Mouse (Mus musculus) kidney, postnatal 25 days (tissue): ENCODE measurements at regions not wholly inside any gene's neighbourhood (a gene's known extent, or its start where the extent isn't known, plus 50 kb on each side); places are given as distances from the start of the nearest gene placed in this dataset.

Source experiments
- DNase-seq, 2 experiments: peaks; one replicate each; pipeline ENCODE4 v3.0.0; 2021; ENCODE audit warnings: mixed read lengths in 2 of 2

- DNase-seq, result peak; percentile 41
These were observed 433.2 kb downstream of the Epha4 start for GRCm38 (mm10) chr1:77081660-77082059.

GRCm38 (mm10) chr1:77082410-77082809 is 432.5 kb downstream of the Epha4 start:
- DNase-seq, result no peak

DNA sequence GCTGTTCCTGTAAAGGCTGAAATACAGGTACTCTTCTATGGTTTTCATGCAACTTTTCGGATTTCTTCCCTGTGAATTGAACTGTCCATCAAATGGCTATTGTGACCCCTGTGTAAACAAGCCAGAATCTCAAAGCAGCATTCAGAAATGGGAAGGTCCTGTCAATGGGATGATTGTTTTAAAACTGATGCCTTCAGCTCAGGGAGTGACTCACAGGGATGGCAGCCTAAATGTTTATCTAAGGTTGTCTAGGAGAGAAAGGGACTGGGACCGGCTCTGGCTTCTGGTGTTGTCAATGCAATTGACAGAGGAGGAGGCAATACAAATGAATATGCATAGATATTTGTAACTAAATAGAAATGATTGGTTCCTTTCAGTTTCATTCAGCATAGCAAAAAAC is 421.3 kb downstream of the Epha4 start:
- DNase-seq, result no peak

- DNase-seq, result no peak
These were observed 413.1 kb downstream of the Epha4 start for GRCm38 (mm10) chr1:77101726-77102272.

DNA sequence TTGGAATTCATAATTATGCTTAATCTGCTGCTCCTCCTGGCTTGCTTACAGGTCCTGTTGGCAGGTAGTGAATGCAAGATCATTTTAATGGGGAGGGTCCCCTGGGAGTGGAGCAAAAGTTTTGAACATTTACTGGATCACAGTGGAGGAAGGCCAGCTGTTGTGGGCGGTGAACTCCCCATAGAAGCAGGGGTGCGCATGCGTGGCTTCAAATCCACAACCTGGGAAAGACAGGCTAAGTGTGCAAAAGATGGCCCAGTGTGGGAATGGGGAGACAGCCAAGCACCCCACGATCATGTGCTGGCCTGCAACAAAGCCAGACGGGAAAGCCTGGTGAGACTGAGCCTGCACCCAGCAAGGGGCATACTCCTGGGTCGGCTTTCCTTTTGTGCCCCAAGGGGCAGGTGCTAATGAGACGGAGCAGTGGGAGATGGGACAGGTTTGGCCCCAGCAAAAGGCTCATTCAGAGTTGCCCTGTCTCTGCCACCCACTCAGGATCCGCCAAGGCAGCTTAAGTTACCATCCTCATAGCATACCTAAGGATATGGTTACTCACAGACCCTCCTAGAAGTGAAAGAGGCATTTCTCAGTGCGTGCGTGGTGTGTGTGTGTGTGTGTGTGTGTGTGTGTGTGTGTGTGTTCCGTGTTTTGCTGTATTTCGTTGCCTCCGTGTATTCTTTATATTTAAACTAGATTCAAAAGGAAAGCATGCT is 412.3 kb downstream of the Epha4 start:
- DNase-seq, result no peak

- DNase-seq, result peak; percentile 61 to 82
These were observed 404.8 kb downstream of the Epha4 start for GRCm38 (mm10) chr1:77109861-77110785.

GRCm38 (mm10) chr1:77128411-77128810 is 386.5 kb downstream of the Epha4 start:
- DNase-seq, result peak in 1 of 2 experiments; percentile 2

- DNase-seq, result no peak
These were observed 377.2 kb downstream of the Epha4 start for GRCm38 (mm10) chr1:77137663-77138062.

DNA sequence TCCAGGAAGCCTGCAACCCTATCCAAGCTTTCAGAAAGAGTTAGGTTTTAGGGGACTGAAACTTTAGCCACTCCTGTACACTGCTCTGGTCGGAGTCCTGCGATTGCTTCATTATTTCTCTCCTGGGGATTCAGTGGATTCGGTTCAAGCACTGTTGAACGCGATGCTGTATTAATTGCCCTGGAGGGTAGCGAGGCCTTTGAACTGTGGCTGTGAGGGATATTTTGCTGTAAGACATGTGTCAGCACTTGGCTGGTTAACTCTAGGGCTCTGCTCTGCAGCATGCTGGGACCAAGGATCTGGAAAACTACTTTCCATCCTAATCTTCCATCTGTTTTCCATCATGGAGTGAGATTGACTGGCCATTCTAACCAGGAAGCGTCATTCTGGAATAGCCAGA is 374.0 kb downstream of the Epha4 start:
- no peak for DNase-seq

GRCm38 (mm10) chr1:77148052-77148451 is 366.8 kb downstream of the Epha4 start:
- no peak for DNase-seq

- peak in 1 of 2 experiments; percentile 32 for DNase-seq
These were observed 346.6 kb downstream of the Epha4 start for GRCm38 (mm10) chr1:77168316-77168715.

GRCm38 (mm10) chr1:77172463-77172862 is 342.4 kb downstream of the Epha4 start:
- no peak for DNase-seq

DNA sequence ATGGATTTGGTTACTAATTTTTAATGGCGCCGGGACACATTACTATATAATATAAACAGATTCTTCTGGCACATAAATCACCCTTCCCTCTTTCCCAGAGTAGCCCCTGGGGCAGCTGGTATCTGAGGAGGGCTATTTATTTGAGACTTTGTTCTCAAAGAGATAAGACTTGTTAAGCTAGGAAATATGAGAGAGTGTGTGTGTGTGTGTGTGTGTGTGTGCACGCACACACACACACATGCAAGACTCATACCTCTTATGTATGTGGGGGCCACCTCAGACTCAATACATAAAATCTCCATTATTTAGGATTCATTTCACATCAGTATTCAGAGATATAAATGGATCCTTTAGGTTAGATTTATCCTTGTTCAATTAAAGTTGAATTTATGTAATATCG is 340.1 kb downstream of the Epha4 start:
- DNase-seq, result no peak

- DNase-seq, result no peak
These were observed 339.7 kb downstream of the Epha4 start for GRCm38 (mm10) chr1:77175214-77175613.

DNA sequence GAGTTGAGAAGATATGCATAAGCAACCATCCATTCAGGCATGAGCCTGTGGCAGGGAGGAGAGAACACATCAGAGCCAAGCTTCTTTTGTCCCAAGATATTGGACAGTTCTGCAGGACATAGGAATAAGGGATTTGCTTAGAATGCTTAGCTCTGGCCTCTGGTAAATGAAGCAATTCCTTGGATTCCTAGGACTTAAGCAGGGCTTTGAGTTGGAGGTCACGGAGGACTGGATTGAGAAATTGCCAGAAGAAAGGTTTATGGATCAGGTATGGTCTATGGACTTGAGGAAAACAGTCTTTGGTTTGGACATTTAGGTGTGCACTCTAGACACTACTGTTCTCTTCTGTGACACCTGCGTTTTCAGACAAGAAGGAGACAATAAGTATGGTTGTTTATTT is 338.4 kb downstream of the Epha4 start:
- no peak for DNase-seq

- no peak for DNase-seq
These were observed 330.9 kb downstream of the Epha4 start for GRCm38 (mm10) chr1:77183965-77184364.

GRCm38 (mm10) chr1:77190141-77190540 is 324.7 kb downstream of the Epha4 start:
- DNase-seq, result no peak

DNA sequence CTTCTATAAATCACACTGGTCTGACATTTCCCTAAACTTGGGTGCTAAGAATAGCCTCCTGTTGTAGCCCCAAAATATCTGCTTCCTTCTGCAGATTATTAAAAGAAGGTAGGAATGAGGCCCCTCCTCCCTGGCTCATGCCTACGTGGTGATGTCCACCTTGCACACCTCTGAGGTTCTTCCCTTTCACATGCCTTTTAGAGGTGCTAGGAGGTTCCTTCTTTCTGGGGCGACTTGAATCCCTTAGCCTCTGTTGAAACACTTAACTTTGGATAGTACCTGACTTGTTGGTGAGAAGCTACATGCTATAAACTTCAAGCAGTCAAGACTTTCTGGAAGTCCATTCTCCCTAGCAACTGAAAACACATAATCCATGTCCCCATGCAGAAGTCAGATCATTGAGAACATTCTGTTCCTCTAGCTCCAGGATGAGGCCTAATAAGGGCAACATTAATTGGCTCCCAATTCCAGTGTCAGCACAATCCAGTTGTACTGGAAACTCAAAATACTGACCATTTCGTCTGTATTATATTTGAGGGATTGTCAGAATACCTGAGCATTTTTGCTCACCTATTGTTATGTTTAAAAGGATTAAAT is 313.5 kb downstream of the Epha4 start:
- DNase-seq, result peak in 1 of 2 experiments; percentile 47

GRCm38 (mm10) chr1:77202948-77203347 is 311.9 kb downstream of the Epha4 start:
- DNase-seq, result peak; percentile 54

GRCm38 (mm10) chr1:77206535-77206934 is 308.4 kb downstream of the Epha4 start:
- peak in 1 of 2 experiments; percentile 10 for DNase-seq

DNA sequence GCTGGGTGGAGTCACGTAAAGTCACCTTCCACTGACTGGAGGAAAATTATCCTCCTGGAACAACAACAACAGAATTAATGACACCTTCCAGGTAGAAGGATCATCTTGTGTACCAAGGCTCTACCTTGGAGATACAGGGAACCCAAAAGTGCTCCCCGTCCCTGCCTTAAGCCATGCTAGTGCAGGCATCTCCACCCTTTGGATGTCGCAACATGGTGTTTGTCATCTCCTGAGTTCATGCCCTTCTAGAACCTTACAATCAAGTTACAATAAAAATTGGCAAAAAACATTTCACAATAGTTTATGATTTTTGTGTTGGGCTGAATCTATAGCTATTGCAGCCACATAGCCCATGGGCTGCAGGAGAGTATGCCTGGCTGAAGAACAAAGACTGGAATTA is 305.5 kb downstream of the Epha4 start:
- no peak for DNase-seq

GRCm38 (mm10) chr1:77213462-77214098 is 301.3 kb downstream of the Epha4 start:
- no peak for DNase-seq
